Mouse (Mus musculus) E14TG2a.4 (cell line): ENCODE measurements around the gene Uts2b.

ENCODE experiments used
- H3K27me3 ChIP-seq: 2 replicates; pipeline ENCODE4 v1.6.1; 2014; ENCODE audit warnings: low read length, control low read depth; ENCODE audit not compliant: insufficient read depth
- H3K36me3 ChIP-seq: 2 replicates; pipeline ENCODE4 v1.6.1; 2014; ENCODE audit warnings: low read length, control low read depth; ENCODE audit not compliant: insufficient read depth
- H3K4me1 ChIP-seq: replicated peaks from 2 replicates; pipeline ENCODE4 v1.6.1; 2014; ENCODE audit warnings: low read depth, low read length, control low read depth
- H3K4me3 ChIP-seq: replicated peaks from 2 replicates; pipeline ENCODE4 v1.5.1; 2014; ENCODE audit warnings: mild to moderate bottlenecking, low read length
- H3K9me3 ChIP-seq: 2 replicates; pipeline ENCODE4 v1.6.1; 2014; ENCODE audit warnings: low read length, control low read depth
- CTCF ChIP-seq: conservative IDR thresholded peaks from 2 replicates; pipeline ENCODE4 v1.5.1; 2014; ENCODE audit warnings: low read length
- NANOG ChIP-seq: IDR thresholded peaks from 2 replicates; pipeline ENCODE4 v1.6.1; 2014; ENCODE audit warnings: borderline replicate concordance, low read length, mixed read lengths
- POU5F1 ChIP-seq: IDR thresholded peaks from 2 replicates; pipeline ENCODE4 v1.6.1; 2014; ENCODE audit warnings: low read length, borderline replicate concordance

The Uts2b gene

DNA sequence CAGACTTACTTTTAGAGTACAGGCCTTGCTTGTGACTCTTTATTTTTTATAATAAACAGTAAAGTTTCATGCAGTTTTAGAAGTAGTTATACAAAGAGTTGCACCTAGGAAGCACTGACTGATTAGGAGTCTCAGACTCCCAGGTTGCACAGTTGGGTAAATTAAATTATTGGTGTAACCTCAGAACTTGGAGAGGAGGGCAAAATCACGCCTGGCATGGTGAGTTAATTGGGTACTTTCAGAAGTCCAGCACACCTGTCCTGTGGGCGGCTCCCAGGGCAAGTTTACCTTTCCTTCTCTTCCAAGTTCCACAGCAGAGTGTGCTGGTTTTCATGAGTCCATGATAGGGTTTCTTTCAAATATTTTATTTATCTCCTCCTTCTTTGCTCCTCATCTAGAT lies 21.8 kb upstream of the Uts2b start:
- no peak overlapping the region for H3K4me3 ChIP-seq
- TF ChIP-seq CTCF (no peak), POU5F1 (no peak), NANOG (no peak)
- H3K4me1 ChIP-seq: peaks cover 18% of the 10 kb centered on the region
- no peaks in the 10 kb centered on the region for H3K27me3 ChIP-seq
- H3K36me3 ChIP-seq: no peaks in the 10 kb centered on the region
- H3K9me3 ChIP-seq: no peaks in the 10 kb centered on the region

DNA sequence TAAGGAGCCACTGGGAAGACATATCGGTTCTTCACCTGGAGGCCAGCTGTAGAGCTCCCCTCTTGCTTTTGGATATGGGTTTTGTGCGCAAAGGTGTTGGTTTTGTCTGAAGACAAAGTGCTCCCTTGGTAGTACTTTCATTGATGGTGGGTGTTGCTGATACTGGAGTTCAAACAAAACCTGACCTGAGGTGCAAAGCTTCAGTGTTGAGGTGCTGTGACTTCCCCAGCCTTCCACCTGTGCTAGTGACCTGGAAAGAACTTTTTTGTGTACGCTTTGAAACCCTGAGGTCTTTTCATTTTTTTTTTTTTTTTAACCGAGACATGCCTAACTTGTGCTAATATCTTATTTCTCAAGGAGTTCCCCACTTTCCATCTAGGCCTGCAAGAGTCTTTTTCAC lies 20.3 kb upstream of the Uts2b start:
- Histone ChIP-seq H3K9me3 (no peaks in the 10 kb centered on the region), H3K27me3 (peaks cover 5% of the 10 kb centered on the region; the same call in 1 of the 2 replicates), H3K36me3 (no peaks in the 10 kb centered on the region), H3K4me1 (peaks cover 18% of the 10 kb centered on the region), H3K4me3 (0 out of 2 replicates have a peak overlapping the region, but pooled peaks have one; percentile 85)
- no peak for TF ChIP-seq POU5F1
- TF ChIP-seq NANOG: no peak
- TF ChIP-seq CTCF: no peak

DNA sequence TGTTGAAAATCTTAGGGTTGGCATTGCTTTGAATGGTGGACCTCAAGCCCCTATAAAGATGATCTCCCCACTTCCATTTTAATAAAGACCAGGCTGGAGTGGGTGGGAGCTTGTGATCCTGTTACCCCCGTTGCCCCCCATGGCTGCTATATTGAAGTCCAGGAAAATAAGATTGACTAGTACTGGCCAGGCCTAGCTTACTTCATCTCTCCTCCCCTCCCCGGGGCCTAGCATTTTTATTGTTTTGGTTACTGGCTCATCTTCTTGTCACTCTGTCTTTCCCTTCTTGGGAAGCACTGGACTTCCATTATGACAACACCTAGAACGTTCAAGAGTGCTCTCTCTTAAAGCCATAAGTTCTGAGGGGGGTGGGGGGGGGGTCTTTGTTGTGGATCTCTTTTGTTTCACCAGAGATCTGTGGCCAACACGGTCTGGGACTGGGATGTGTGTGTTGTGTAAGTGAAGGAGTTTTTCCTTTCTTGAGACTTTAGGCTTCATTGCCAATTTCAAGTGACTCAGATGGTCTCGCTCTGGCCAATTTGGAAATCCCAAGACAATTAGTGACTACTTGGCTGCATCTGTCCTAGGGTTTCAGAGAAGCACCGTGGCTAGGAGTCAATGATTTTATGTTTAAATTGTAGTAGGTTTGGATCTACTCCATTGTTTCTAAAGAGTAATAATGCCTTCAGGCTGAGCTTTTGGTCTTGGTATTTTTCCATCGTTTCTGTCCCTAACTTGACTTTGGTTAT lies 19.7 kb upstream of the Uts2b start:
- Histone ChIP-seq H3K4me1 (peaks cover 18% of the 10 kb centered on the region), H3K9me3 (no peaks in the 10 kb centered on the region), H3K4me3 (peak overlapping the region; percentile 85), H3K27me3 (peaks cover 6% of the 10 kb centered on the region; the same call in 1 of the 2 replicates), H3K36me3 (no peaks in the 10 kb centered on the region)
- TF ChIP-seq NANOG (no peak), CTCF (no peak), POU5F1 (no peak)

DNA sequence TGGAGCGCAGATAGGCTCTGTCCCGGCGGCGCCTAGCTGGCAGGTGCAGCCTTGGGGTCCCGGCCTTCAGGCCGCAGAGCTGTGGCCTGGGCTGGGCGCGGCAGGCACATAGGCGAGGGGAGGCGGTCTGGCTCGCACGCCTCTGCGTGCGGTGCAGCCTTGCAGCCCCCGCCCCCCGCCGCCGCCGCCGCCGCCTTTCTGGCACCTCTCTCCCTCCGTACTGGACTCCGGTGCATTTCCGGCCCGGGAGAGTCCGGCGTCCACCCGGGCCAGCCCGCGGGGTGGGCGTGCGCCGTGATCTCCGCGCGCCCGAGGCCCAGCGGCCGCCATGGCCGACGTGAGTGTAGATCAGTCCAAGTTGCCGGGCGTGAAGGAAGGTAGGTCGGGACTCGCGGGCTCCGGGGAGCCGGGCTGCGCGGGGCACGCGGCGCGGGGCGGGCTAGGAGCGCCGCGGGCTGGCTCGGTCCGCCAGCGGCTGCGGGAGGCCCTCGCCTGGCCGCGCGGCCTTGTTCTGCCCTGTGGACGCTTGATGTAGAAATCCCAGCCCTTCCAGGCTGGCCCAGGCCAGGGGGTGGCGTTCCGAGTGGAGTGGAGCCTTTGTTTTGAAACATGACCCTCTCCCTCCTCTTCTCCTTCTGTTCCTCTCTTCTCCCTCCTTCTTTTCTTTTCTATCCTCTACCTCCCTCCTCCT lies 18.9 kb upstream of the Uts2b start, which contains the start of gene Ccdc50:
Gene Ccdc50 (plus strand): TSS at position 109 of the 691 bp plus-strand sequence.
- Histone ChIP-seq H3K4me1 (peaks cover 18% of the 10 kb centered on the region), H3K4me3 (peak within 1 kb of the TSS; percentile 85), H3K36me3 (no peaks in the 10 kb centered on the region), H3K27me3 (peaks cover 6% of the 10 kb centered on the region; the same call in 1 of the 2 replicates), H3K9me3 (no peaks in the 10 kb centered on the region)
- TF ChIP-seq CTCF: no peak
- no peak for TF ChIP-seq POU5F1
- TF ChIP-seq NANOG: no peak

DNA sequence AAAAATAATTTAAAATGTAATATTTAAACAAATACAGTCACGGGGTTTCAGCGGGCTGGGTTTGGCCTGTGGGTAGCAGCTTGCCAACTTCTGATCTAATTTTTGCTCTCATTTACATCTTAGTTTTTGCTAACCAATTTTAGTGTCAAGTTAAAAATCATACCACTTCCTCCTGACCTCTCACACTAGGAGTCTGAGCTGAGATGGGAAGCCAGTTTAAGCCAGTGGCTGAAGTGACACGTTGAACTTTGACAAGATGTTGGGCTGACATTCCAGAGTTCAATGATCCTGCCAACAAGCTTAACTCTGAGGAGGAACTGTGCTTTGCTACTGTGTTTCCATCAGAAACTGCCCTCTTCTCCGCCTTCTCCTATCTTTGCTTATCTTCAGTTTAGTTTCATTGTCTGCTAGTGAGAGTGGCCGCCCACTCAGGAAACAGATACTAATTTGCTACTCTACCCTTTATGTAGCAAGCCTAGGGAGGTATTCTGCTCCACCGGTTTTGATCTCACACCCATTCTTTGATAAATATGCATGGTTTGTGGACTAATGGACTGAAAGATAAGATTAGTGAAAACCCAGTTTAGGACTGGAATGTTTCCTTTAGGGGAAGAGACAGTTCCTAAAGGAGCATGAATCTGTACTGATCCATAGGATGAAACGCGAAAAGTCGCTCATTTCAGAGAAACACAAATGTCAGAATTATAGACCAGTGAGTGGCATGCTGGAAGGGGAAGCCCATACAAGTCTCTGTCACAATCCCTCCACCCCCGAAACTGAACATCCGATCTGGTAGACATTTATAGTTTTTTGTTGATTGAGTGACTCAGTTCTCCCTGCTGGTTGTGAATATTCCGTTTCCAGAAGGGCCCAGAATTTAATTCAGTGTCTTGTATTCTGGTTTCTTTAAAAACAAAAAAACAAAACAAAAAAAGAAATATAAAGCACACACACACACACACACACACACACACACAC lies 17.9 kb upstream of the Uts2b start:
- no peaks in the 10 kb centered on the region for H3K36me3 ChIP-seq
- H3K4me1 ChIP-seq: peaks cover 18% of the 10 kb centered on the region
- no peak for TF ChIP-seq NANOG
- no peak for TF ChIP-seq POU5F1
- TF ChIP-seq CTCF: no peak
- peak overlapping the region; percentile 85 for H3K4me3 ChIP-seq
- peaks cover 6% of the 10 kb centered on the region; the same call in 1 of the 2 replicates for H3K27me3 ChIP-seq
- H3K9me3 ChIP-seq: no peaks in the 10 kb centered on the region

DNA sequence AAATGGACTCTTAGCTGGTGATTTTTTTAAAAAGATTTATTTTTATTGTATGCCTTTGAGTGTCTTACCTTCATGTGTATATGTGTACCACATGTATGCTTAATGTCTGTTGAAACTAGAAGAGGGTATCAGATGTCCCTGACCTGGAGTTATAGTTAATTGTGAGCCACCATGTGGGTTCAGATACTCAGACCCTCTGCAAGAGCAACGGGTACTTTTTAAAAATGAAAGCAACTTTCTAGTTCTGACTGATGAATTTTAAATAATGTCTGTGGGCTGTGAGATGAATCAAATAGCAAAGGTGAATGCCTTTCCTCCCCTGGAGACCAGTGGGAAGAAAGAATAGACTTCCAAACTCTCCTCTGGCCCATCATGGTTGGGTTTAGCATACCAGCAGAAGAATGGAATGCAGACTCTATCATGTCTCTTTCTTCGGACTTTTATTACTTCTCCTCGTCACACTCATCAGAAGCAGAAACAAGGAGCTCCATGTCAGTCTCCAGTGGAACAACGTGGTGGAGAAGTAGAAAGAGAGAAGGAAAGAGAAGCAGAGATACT lies 16.9 kb upstream of the Uts2b start:
- Histone ChIP-seq H3K4me1 (peaks cover 18% of the 10 kb centered on the region), H3K36me3 (no peaks in the 10 kb centered on the region), H3K27me3 (peaks cover 6% of the 10 kb centered on the region; the same call in 1 of the 2 replicates), H3K4me3 (no peak overlapping the region), H3K9me3 (no peaks in the 10 kb centered on the region)
- TF ChIP-seq NANOG (no peak), POU5F1 (no peak), CTCF (no peak)

DNA sequence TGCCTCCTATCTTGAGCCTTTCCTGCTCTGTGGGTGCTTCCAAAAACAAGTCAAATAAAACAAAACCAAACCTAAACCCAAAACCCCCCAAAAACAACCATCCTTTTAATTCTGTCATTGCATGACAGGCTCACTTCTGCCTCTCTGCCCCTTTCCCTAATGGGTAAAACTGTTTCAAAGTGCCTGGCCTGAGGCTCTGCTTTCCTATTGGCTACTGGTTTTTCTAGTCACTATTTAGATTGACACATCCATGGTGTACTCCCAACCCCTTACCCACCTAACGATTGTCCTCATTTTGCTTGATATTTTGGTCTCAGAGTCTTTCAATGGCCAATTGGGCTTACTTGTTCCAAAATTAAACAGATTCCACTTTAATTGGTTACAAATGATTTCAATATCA lies 15.6 kb upstream of the Uts2b start:
- Histone ChIP-seq H3K9me3 (no peaks in the 10 kb centered on the region), H3K27me3 (peaks cover 6% of the 10 kb centered on the region; the same call in 1 of the 2 replicates), H3K4me3 (no peak overlapping the region), H3K36me3 (no peaks in the 10 kb centered on the region), H3K4me1 (peaks cover 18% of the 10 kb centered on the region)
- TF ChIP-seq CTCF: no peak
- no peak for TF ChIP-seq POU5F1
- no peak for TF ChIP-seq NANOG
